Mouse (Mus musculus): ENCODE measurements at regions not wholly inside any gene's neighbourhood (a gene's known extent, or its start where the extent isn't known, plus 50 kb on each side); places are given as distances from the start of the nearest gene placed in this dataset.

GRCm38 (mm10) chr11:22653366-22653765, 141.5 kb downstream of the Tmem17 start:
- TF ChIP-seq POLR2A (IDR thresholded peaks at IDR 0.05; ENCODE audit: low read depth, low read length) (no peak), CTCF (IDR thresholded peaks at IDR 0.05; ENCODE audit: extremely low read depth, insufficient read length, insufficient replicate concordance, low read depth, low read length) (no peak)
